Mouse (Mus musculus): Measurements from ENCODE around the gene Babam2. TPM values are rescaled to one million over a fixed set of nuclear protein-coding genes. Genes with fewer than 3 reads are reported as not detected.

Gene Babam2
- polyA plus RNA-seq, 1 experiment from 2014 or later = 42.9 TPM

DNA sequence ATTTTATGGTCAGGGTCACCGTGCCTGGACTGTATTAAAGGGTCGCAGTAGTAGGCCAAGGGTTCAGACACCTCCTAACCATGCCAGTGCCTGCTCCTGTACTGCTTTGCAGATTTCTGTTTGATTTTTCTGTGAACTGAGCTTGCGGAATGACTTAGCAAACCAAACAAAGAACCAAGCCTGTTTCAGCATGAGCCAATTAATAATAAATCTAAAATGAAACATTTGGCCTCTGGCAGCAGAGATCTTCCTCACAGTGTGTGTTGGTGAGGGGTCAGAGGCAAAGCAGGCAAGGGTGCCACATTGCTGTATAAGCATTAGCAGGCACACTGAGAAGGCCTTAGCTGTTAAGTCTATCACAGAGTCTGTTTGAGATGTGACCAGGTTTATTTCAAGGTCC lies 342.0 kb downstream of the Babam2 start:
- Histone ChIP-seq H3K27ac (ENCODE audit: low read depth, low read length) (no peak overlapping the region), H3K36me3 (ENCODE audit: control insufficient read depth, insufficient read depth, low read length) (no peaks in the 10 kb centered on the region), H3K4me1 (ENCODE audit: control insufficient read depth, insufficient read depth, low read length) (peaks cover 5% of the 10 kb centered on the region), H3K4me2 (no peak overlapping the region), H3K27me3 (ENCODE audit: control insufficient read depth, insufficient read depth, low read length) (no peaks in the 10 kb centered on the region), H3K4me3 (ENCODE audit: low read depth, low read length) (no peak overlapping the region), H3K9ac (ENCODE audit: low read depth, low read length) (no peak overlapping the region), H3K9me3 (replicated peaks; ENCODE audit: control insufficient read depth, low read length) (no peaks in the 10 kb centered on the region)
- 89% methylated on average over 3 of the region's 3 CpGs for WGBS (ENCODE audit: insufficient replicate concordance)
- ATAC-seq (replicated peaks; ENCODE audit: insufficient number of reproducible peaks, low FRiP score, low TSS enrichment) = no peak

DNA sequence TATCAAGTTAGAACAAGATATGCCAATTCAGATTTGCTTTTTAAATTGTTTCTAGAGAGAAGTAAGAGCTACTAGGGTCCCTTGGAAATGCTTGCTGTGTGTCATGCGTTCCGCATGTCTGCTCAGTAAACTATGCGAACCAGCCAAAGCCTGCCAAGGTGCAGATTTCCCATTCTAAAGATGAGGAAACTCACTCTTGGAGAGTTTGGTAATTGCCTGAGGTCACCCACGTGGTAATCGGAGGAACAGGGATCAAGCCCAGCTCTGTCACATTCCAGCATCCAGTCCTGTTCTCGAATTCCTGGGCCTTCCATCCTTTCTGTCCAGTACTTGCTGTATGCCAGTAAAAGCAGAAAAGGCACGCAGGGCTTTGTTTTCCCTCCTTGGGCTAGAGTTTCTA lies 345.7 kb downstream of the Babam2 start:
- no peak for ATAC-seq (replicated peaks; ENCODE audit: insufficient number of reproducible peaks, low FRiP score, low TSS enrichment)
- H3K27ac ChIP-seq (ENCODE audit: low read depth, low read length) = no peak overlapping the region
- H3K4me3 ChIP-seq (ENCODE audit: low read depth, low read length) = no peak overlapping the region

DNA sequence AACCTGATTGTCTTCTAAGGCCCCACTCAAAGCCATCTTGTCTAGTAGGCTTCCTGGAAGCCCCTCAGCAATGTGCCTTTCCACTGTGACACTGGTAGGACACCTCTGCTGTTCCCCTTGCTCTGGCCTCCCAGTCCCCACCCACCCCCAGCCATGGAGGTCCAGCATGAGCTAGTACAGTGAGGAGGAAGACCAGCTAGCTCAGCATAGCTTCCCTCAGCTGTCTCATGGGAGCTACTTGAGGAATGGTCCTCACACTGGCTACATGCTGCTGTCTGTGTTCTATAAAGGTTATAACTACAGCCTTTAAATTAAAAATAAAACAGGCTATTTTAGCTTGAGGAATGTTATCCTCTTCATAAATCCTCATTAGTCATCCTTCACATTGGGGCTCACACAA lies 346.5 kb downstream of the Babam2 start:
- H3K27ac ChIP-seq (ENCODE audit: low read depth, low read length) = no peak overlapping the region
- H3K4me1 ChIP-seq (ENCODE audit: control insufficient read depth, insufficient read depth, low read length) = no peaks in the 10 kb centered on the region
- no peak overlapping the region for H3K4me2 ChIP-seq
- H3K9ac ChIP-seq (ENCODE audit: low read depth, low read length) = no peak overlapping the region
- no peaks in the 10 kb centered on the region for H3K9me3 ChIP-seq (replicated peaks; ENCODE audit: control insufficient read depth, low read length)
- no peak overlapping the region for H3K4me3 ChIP-seq (ENCODE audit: low read depth, low read length)
- H3K27me3 ChIP-seq (ENCODE audit: control insufficient read depth, insufficient read depth, low read length) = no peaks in the 10 kb centered on the region
- ATAC-seq (replicated peaks; ENCODE audit: insufficient number of reproducible peaks, low FRiP score, low TSS enrichment) = no peak
- H3K36me3 ChIP-seq (ENCODE audit: control insufficient read depth, insufficient read depth, low read length) = no peaks in the 10 kb centered on the region

More for the DNA sequence above, 345.7 kb downstream of the Babam2 start:
- no peaks in the 10 kb centered on the region for H3K36me3 ChIP-seq (ENCODE audit: control insufficient read depth, insufficient read depth, low read length)
- no peak overlapping the region for H3K9ac ChIP-seq (ENCODE audit: low read depth, low read length)
- WGBS (ENCODE audit: insufficient replicate concordance) = 73% methylated on average over 7 of the region's 7 CpGs
- no peaks in the 10 kb centered on the region for H3K4me1 ChIP-seq (ENCODE audit: control insufficient read depth, insufficient read depth, low read length)
- H3K4me2 ChIP-seq = no peak overlapping the region
- H3K27me3 ChIP-seq (ENCODE audit: control insufficient read depth, insufficient read depth, low read length) = no peaks in the 10 kb centered on the region
- H3K9me3 ChIP-seq (replicated peaks; ENCODE audit: control insufficient read depth, low read length) = no peaks in the 10 kb centered on the region

DNA sequence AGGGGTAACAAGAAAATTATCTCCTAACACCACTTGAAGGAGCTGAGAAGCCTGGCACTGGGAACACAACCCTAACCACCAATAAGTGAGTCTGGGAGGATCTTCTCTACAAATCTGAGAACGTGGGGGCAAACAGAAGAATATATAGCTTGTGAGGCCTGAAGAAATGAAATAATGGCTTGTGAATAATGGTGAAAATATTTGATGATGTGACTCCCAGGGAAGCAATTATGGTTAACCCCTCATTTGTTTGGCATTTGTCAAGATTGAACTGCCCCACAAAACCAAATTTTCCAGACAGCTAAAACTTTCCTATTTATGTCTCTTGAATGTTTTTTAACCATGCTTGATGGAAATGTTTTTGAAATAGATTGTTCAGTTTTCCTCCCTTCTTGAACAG lies 354.4 kb downstream of the Babam2 start:
- H3K4me1 ChIP-seq (ENCODE audit: control insufficient read depth, insufficient read depth, low read length) = no peaks in the 10 kb centered on the region
- H3K4me2 ChIP-seq = no peak overlapping the region
- H3K36me3 ChIP-seq (ENCODE audit: control insufficient read depth, insufficient read depth, low read length) = no peaks in the 10 kb centered on the region
- no peak overlapping the region for H3K27ac ChIP-seq (ENCODE audit: low read depth, low read length)
- no peak for ATAC-seq (replicated peaks; ENCODE audit: insufficient number of reproducible peaks, low FRiP score, low TSS enrichment)
- H3K9ac ChIP-seq (ENCODE audit: low read depth, low read length) = no peak overlapping the region
- H3K9me3 ChIP-seq (replicated peaks; ENCODE audit: control insufficient read depth, low read length) = no peaks in the 10 kb centered on the region
- 66% methylated on average over 1 of the region's 1 CpGs for WGBS (ENCODE audit: insufficient replicate concordance)
- no peaks in the 10 kb centered on the region for H3K27me3 ChIP-seq (ENCODE audit: control insufficient read depth, insufficient read depth, low read length)
- H3K4me3 ChIP-seq (ENCODE audit: low read depth, low read length) = no peak overlapping the region

DNA sequence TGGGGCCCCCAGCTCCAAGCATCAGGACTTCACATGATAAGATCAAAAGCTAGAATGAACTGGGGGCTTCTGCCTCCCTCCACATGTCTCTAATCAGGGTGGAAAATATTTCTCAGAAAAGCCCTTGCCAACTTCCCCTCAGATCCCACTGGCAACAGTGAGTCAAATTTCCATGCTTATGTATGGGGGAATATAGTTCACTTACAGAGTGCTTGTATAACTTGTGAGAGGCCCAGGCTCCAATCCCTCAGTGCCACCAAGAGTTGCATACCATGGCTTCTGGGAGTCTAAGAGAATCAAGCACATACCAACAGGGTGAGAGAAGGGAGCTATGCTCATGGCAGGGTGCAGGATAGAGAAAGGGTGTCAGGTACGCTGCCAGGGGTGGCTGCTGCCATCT lies 355.0 kb downstream of the Babam2 start:
- no peak for ATAC-seq (replicated peaks; ENCODE audit: insufficient number of reproducible peaks, low FRiP score, low TSS enrichment)
- Histone ChIP-seq H3K27me3 (ENCODE audit: control insufficient read depth, insufficient read depth, low read length) (no peaks in the 10 kb centered on the region), H3K4me1 (ENCODE audit: control insufficient read depth, insufficient read depth, low read length) (no peaks in the 10 kb centered on the region), H3K36me3 (ENCODE audit: control insufficient read depth, insufficient read depth, low read length) (no peaks in the 10 kb centered on the region), H3K9me3 (replicated peaks; ENCODE audit: control insufficient read depth, low read length) (no peaks in the 10 kb centered on the region), H3K9ac (ENCODE audit: low read depth, low read length) (no peak overlapping the region), H3K4me2 (no peak overlapping the region), H3K27ac (ENCODE audit: low read depth, low read length) (no peak overlapping the region), H3K4me3 (ENCODE audit: low read depth, low read length) (no peak overlapping the region)
- 94% methylated on average over 1 of the region's 1 CpGs for WGBS (ENCODE audit: insufficient replicate concordance)

DNA sequence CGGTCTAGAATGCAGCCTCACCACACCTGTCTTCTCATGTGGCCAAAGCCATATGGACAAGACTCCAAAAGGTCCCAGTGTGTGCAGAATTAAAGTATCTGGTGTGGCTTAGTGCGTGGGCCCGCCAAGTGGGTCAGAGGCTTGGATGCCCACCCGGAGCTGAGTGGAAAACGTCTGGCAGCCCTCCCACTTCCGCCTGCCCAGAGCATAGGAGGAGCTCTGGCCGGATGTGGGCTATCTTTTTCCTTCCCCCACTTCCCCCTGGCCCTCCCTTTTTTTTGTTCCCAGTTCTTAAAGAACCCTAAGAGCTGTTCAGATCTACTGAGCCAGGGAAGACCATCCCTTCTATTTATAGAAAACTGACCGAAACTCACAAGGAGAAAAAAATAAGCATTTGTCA lies 356.0 kb downstream of the Babam2 start:
- no peaks in the 10 kb centered on the region for H3K36me3 ChIP-seq (ENCODE audit: control insufficient read depth, insufficient read depth, low read length)
- no peaks in the 10 kb centered on the region for H3K27me3 ChIP-seq (ENCODE audit: control insufficient read depth, insufficient read depth, low read length)
- H3K9ac ChIP-seq (ENCODE audit: low read depth, low read length) = no peak overlapping the region
- H3K27ac ChIP-seq (ENCODE audit: low read depth, low read length) = no peak overlapping the region
- no peak for ATAC-seq (replicated peaks; ENCODE audit: insufficient number of reproducible peaks, low FRiP score, low TSS enrichment)
- WGBS (ENCODE audit: insufficient replicate concordance) = 60% methylated on average over 8 of the region's 8 CpGs
- H3K4me1 ChIP-seq (ENCODE audit: control insufficient read depth, insufficient read depth, low read length) = no peaks in the 10 kb centered on the region
- H3K4me2 ChIP-seq = no peak overlapping the region
- H3K9me3 ChIP-seq (replicated peaks; ENCODE audit: control insufficient read depth, low read length) = no peaks in the 10 kb centered on the region
- no peak overlapping the region for H3K4me3 ChIP-seq (ENCODE audit: low read depth, low read length)

DNA sequence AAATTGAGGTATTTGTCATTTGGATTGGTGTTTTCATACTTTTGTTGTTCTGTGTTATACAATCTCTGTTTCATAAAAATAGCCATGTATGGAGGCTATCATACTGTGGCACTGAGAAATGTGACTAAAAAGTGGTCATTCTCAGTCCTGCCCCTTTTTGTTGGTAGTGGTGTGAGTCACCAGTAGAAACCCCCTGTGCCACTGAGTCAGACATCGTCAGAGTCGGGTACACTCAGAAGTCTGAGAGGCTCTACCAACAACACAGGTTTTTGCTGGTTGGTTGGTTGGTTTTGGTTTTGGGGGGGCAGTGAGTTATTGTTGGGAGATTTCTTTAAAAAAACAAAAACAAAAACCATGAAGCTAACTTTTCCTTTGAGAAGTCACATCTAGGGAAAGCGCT lies 358.2 kb downstream of the Babam2 start:
- H3K27me3 ChIP-seq (ENCODE audit: control insufficient read depth, insufficient read depth, low read length) = no peaks in the 10 kb centered on the region
- H3K9ac ChIP-seq (ENCODE audit: low read depth, low read length) = no peak overlapping the region
- no peaks in the 10 kb centered on the region for H3K36me3 ChIP-seq (ENCODE audit: control insufficient read depth, insufficient read depth, low read length)
- 89% methylated on average over 3 of the region's 3 CpGs for WGBS (ENCODE audit: insufficient replicate concordance)
- no peaks in the 10 kb centered on the region for H3K9me3 ChIP-seq (replicated peaks; ENCODE audit: control insufficient read depth, low read length)
- no peak overlapping the region for H3K4me3 ChIP-seq (ENCODE audit: low read depth, low read length)
- H3K27ac ChIP-seq (ENCODE audit: low read depth, low read length) = no peak overlapping the region
- no peak overlapping the region for H3K4me2 ChIP-seq
- ATAC-seq (replicated peaks; ENCODE audit: insufficient number of reproducible peaks, low FRiP score, low TSS enrichment) = no peak
- no peaks in the 10 kb centered on the region; the same call in 1 of the 2 replicates for H3K4me1 ChIP-seq (ENCODE audit: control insufficient read depth, insufficient read depth, low read length)

DNA sequence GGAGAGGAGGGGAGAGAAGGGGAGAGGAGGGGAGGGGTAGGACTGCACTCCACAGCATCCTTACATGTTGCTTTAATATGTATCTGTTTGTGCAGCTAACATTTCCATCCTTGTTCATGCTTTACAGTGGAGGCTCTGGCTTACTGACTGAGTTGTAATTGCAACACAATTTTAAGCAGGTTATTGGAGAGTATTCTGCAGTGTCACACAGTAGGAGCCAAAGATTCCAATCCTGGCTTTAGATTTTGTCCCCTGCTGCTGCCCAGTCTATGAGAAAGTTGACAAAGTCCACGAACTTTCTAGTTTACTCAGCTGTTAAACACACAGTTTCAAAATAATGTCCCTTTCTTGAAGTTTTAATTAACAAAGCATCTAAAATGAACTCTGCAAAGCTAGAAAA lies 358.6 kb downstream of the Babam2 start:
- H3K4me1 ChIP-seq (ENCODE audit: control insufficient read depth, insufficient read depth, low read length) = no peaks in the 10 kb centered on the region; the same call in 1 of the 2 replicates
- WGBS (ENCODE audit: insufficient replicate concordance) = 73% methylated on average over 1 of the region's 1 CpGs
- ATAC-seq (replicated peaks; ENCODE audit: insufficient number of reproducible peaks, low FRiP score, low TSS enrichment) = no peak
- H3K9ac ChIP-seq (ENCODE audit: low read depth, low read length) = no peak overlapping the region
- no peaks in the 10 kb centered on the region for H3K36me3 ChIP-seq (ENCODE audit: control insufficient read depth, insufficient read depth, low read length)
- H3K9me3 ChIP-seq (replicated peaks; ENCODE audit: control insufficient read depth, low read length) = no peaks in the 10 kb centered on the region
- no peak overlapping the region for H3K27ac ChIP-seq (ENCODE audit: low read depth, low read length)
- H3K27me3 ChIP-seq (ENCODE audit: control insufficient read depth, insufficient read depth, low read length) = no peaks in the 10 kb centered on the region
- H3K4me2 ChIP-seq = no peak overlapping the region
- H3K4me3 ChIP-seq (ENCODE audit: low read depth, low read length) = no peak overlapping the region

DNA sequence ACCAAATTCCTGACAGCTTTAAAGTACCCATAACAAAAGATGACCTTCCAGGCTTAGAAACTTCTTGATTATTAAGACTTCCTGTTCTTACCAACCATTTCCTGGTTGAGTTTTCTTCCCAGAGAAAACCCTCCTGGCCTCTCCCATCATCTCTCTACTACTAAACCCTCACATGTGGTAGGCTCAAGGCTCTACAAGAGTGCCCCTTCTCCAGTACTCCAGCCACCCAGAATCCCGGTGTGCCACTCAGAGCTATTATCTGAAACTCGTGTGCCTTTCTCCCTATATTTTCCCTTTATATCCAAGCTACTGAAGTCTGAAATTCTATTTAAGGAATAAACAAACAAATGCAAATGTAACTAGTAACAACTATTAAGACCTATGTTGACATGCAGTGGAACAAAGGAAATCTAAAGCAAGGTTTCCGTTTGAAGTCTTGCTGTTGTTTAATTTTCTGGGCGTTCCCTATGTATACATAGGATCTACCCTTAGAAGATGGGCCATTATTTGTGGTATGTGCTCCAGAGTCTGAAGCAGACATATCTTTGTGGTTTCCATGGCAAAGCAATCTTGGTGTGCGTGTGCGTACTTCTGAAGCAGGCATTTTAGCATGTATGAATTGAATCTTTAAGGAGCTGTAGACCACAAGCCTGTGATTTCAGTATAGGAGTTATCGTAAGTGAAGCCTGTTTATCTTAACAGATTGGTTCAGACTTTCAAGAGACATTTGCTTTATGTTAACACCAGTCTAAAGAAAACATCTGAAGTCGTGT lies 361.2 kb downstream of the Babam2 start:
- 60% methylated on average over 8 of the region's 8 CpGs for WGBS (ENCODE audit: insufficient replicate concordance)
- ATAC-seq (replicated peaks; ENCODE audit: insufficient number of reproducible peaks, low FRiP score, low TSS enrichment) = no peak
- H3K27ac ChIP-seq (ENCODE audit: low read depth, low read length) = no peak overlapping the region

More for the DNA sequence above, 361.2 kb downstream of the Babam2 start:
- H3K4me2 ChIP-seq = no peak overlapping the region
- H3K36me3 ChIP-seq (ENCODE audit: control insufficient read depth, insufficient read depth, low read length) = no peaks in the 10 kb centered on the region
- no peaks in the 10 kb centered on the region for H3K9me3 ChIP-seq (replicated peaks; ENCODE audit: control insufficient read depth, low read length)
- no peak overlapping the region for H3K9ac ChIP-seq (ENCODE audit: low read depth, low read length)
- no peaks in the 10 kb centered on the region for H3K27me3 ChIP-seq (ENCODE audit: control insufficient read depth, insufficient read depth, low read length)
- no peaks in the 10 kb centered on the region; the same call in 1 of the 2 replicates for H3K4me1 ChIP-seq (ENCODE audit: control insufficient read depth, insufficient read depth, low read length)
- no peak overlapping the region for H3K4me3 ChIP-seq (ENCODE audit: low read depth, low read length)
